Mouse (Mus musculus): ENCODE data around the gene Gm42791.

The Gm42791 gene

DNA sequence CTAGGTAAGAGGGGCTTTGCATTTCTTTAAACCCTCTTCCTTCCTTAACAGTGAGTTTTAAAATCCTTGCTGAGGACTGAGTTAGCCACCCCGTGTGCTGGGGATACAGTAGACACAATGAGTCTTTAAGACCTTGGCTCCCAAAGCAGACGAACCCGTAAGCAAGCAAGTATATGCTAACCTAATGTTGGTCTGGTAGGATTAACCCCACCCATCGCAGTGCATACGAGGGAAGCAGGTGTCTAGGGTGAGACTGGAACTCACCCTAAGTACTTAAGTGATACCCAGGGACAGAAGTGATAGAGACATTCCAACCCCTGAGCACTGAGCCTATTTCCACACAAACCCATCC, 12.3 kb upstream of the Gm42791 start:
- no peak for DNase-seq

DNA sequence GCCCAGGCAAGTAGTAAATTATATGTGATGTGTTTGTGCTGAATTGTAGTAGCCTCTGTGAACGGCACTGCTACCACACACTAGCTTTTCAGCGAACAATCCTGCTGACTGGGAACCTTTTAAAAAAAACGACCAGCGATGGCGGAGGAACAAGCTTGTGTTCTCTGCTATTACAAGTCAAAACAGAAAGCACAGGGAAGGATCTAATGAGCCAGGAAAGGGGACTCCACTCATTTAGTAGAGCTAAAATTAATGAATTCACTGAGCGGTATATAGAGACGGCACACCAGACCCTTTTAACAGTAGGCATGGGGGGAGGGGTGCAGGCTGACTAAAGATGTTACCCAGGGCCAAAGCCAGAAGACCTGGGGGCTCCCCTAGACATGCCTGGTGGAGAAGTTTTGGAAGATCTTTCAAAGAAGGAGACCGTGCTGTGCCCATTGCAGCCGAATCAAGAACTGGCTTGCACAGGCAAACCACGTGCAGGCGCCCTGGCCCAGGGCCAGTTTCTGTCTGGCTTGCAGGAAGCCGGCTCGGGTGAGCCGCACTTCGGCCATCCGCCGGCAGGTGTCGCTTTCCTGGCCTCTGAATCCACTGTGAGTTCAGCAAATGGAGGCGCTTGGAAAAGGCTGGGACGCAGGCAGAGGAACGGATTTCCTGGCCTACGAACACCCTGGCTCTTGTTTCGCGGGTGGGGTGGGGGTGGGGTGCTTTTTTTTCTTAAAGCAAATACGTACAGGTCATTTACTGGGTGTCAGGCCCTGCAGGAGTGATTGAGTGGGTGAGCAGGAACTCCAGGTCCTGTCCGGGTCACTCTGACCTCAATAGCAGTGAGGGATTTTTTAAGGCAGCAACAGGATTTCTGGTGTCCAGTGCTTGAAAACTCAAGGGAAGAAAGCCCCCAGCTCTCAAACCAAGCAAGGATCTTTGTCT, 11.7 kb upstream of the Gm42791 start:
- DNase-seq, result peak; percentile 99 to 100

DNA sequence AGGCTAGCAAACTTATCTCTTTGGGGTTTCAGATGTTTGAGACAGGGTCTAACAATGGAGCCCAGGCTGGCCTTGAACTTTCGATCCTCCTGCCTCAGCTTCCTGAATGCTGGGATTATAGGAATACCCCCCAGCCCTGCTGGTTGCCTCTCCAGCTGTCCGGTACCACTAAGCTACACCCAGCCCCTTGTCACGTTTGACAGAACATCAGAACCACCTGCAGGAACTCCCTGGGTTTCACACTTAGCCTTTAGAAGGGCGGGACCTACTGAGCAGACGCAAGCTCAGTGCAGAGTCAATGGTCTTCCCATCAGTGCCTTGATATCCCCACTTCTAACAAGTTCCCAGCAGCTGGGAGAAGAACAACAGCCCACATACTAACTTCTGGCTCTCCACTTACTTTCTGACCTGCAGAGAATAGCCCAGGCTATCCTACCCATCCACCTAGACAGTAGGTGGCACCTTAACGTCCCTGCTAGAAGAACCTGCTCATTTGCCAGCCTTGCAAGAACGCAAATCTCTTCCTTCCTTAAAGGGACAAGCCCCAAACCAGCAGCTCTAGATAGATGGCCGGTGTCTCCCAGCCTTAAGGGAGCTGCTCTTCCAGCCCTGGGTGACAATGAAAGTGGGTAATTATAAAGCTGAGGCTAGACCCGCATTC, 10.9 kb upstream of the Gm42791 start:
- no peak for DNase-seq

GRCm38 (mm10) chr5:149005083-149005482, 10.1 kb upstream of the Gm42791 start:
- DNase-seq, result no peak

DNA sequence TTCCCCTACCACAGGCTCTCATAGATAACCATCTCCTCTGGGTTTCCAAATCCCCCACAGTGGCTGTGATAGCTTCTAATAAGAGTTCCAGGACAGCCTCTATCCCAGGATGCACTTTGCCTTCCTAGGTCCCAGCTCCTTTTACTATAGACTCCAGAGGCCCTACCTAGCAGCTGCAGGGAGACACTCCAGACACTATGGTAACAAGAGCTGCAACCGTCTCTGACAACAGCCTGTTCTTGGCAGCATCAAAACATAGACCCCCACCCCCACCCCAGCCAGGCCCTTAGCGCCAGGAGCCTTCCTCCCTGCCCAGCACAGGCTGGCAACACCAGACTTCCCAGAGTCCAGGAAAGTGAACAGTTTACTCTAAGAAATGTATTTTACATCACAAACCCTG, 8.2 kb upstream of the Gm42791 start:
- DNase-seq, result no peak

DNA sequence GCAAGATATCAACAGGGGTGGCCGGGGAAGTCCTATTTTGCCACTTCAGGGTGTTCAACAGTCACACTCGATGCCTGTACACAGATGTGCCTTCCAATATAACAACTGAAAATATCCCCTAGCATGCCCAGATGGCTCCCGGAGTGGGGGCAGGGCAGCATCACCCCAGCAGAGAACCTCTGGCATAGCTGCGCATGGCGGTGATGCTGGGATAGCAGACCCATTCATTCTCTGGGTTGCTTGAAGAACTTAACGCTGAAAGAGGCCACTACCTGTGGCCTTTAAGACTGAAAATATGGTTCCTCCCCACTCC, 7.8 kb upstream of the Gm42791 start:
- no peak for DNase-seq

DNA sequence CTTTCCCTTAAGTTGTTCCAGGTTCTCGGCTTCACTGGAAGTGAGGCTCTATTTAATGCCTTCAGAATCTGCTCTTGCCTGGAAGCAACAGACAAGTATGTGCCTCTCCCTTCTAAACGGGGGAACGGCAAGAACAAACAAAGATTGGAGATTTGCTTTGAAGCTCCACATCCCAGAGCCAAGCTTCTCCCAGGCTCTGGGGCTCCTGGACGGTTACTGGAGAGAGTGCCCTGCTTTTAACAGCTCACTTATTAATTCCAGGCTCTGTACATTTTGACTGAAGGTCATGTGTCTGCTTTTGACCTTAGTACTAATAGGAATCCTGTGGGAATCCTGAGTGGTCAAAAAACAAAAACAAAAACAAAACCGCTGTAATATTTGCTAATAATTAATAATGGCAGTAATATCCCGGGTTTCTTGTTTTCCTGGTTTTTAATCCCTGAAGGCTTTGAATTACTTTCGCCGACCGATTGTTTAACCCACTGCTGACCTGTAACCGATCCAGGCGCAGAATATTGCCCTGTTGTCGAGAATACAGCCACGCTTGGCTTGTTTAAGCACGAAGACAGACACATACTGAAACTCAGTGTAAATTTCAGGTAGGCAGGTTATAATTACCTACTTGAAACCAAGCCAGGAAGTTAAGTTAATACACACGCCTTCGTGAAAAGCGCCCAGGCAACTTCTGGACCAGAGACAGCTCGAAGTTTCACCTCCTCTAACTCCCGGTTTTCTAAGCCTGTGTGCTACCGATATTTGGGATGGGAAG, 7.3 kb upstream of the Gm42791 start:
- no peak for DNase-seq

DNA sequence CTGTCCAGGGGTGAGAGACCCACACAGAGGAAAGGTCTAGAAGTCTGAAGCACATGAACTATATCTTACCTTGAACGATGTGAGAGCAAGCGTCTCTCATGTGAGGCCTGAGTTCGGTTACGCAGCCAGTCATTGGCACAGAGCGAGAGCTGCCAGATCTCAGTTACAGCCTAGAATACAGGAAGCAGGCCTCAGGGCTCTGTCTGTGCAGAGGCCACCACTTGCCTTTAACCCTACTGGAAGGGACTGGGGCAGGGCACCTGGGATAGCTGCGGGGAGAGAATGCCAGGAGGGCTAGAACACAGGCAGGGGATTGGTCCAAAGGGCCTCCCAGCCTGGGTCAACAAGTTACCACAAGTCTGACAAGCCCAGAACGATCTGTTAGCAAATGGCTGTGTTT, 4.9 kb upstream of the Gm42791 start:
- no peak for DNase-seq

DNA sequence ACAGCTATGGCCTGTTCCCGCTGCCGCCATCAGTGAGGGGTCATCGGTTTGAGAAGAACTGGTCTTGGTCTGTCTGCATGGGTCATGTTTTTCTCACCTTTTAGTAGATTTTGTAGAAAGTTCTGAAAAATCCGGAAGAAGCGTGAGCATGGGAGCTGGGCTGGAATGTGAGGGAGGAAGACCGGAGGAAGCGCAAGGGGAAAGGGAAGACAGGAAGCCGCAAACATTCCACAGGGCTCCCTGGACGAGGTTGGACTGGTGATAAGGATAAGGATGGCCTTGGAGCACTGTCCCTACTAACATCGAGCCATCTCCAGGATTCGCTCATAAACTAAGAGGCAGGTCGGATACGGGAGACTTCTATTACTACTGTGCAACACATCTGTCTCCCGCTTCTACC, 3.6 kb upstream of the Gm42791 start:
- DNase-seq, result no peak

DNA sequence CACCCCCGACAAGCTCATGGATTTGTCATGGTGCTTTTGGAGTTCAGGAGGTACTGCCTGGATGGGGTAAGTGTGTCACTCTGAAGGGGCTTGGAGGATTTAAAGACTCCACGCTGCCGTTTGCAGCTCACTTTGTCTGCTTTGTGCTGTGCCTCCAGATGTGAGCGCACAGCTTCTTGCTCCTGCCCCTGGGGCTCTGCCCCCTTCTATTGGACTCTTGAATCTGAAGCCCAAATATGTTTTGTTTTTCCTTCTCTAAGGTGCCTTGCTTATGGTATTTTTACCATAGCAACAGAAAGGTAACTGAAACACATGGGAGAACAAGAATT, 1.7 kb upstream of the Gm42791 start:
- no peak for DNase-seq

DNA sequence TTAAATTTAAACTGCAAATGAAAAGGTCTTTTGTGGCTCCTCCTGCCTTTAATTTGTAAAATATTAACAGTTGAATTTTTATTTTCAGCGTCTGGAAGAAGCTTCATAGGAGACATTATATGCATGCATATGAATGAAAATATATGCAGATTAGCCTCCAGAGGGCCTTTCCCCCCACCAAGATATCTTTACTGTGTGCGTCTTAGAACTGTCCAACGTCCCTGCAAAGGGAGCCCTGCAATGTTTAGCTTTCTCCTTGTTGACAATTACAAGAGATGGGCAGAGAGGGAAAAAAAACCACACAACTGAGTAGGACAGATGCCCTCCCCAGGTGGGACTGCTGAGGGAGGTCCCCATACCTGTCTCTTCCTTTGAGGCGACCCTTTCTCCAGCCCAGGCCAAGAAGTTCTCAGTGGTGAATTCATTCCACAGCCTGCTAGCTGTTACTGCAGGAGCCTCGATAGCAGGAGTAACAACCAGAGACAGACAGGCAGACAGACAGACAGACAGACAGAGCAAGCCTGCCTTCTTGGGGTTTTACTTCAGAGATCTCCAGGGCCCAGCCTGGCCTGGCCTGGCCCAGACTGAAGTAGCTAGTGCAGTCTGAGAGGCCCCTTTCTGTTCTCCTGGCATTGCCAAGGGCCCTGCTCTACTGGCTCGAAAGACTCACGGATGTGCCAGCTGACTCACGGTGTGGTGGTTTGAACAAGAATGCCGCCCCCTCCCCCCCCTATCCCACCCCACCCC, 1.2 kb upstream of the Gm42791 start:
- no peak for DNase-seq

GRCm38 (mm10) chr5:148994311-148994705, 639 bp downstream of the Gm42791 start:
- no peak for DNase-seq

DNA sequence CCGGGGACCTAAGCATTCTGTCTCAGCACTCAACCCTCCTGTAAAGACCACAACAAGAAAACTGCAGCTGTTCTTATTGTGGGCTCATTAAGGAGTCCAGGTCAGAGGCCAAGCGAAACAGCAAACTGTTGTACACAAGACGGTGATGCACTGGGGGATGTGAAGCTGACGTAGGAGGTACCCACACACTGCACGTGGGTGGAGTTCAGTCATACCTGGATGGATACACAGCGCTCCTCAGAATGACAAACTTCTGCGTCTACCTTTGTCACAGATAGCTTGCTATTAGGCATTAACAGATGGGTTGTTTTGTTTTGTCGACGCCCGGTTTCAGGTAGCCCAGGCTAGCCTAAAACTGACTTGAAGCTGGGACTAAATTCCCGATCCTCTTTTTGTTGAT, 2.3 kb downstream of the Gm42791 start:
- no peak for DNase-seq

- no peak for DNase-seq
These were observed 4.0 kb downstream of the Gm42791 start for GRCm38 (mm10) chr5:148990891-148991311.

GRCm38 (mm10) chr5:148989480-148989879, 5.5 kb downstream of the Gm42791 start:
- DNase-seq, result no peak

DNA sequence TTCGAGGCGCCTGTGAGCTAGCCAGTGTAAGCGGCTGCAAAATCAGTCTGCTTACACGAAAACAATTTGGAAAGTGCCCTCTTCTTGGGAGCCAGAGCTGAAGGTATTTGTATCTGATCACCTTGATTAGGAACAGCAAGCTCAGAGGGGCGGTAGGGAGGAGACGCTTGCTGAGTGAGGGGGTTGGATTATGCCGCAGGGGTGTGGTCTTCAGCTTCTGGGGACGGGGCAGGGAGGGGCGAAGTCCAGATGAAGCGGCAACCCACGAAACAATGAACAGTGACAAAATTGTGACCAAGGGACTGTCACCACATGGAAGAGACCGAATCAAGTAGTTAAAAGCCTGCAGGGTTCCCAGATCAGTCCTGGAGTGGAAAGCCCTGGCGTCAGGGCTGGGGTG, 10.0 kb downstream of the Gm42791 start:
- DNase-seq, result no peak

DNA sequence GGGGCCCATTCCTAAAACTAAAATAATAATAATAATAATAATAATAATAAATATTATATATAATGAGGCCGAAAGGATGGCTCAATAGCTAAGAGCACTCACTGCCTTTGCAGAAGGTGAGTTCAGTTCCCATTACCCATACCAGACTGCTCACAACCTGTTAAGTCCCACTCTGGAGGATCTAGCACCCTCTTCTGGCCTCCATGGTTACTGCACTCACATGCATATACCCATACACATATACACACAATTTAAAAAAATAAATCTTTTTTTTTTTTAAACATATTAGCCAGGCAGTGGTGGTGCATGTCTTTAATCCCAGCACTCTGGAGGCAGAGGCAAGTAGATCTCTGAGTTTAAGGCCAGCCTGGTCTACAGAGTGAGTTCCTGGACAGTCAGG, 11.3 kb downstream of the Gm42791 start:
- no peak for DNase-seq

GRCm38 (mm10) chr5:148983108-148983664, 11.8 kb downstream of the Gm42791 start:
- DNase-seq, result no peak

GRCm38 (mm10) chr5:148982396-148982795, 12.6 kb downstream of the Gm42791 start:
- DNase-seq, result no peak

GRCm38 (mm10) chr5:148980607-148981006, 14.3 kb downstream of the Gm42791 start:
- peak in 1 of 2 experiments; percentile 35 for DNase-seq

DNA sequence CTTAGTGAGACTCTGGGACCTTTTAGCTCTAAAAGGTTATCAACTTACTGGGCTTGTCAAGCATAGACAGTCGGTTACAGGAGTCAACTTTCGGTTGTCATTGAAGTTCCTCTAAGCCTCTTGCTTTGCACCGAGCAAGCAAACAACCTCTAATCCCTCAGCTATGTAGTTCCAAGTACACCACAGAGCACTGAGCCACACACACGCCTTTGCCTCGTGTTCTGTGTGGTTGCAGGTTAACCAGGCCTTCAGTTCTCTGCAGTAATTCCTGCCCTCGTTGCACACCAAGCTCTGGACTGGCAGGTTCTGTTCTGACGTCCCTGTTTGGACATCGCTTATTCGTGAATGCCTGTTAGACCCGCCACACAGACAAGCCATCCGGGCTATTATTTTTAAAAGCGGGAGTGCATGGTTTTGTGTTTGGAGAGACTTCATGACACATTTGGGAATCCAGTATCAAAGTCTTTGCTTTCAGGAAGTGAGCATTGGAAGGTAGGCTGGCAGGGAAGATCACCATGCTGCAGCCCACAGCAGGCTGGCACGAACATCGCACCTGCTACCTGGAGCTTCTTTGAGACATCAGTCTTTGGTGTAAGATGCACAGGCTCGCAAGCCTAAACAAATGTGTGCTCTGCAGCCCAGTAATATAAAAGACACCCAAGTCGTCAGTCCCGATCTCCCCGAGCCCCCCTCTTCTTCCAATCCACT, 16.3 kb downstream of the Gm42791 start:
- no peak for DNase-seq

All from lung, postnatal 4 days (tissue).